Comparison of ENCODE assay signal across 7 mouse cellular contexts in the genomic region with DNA sequence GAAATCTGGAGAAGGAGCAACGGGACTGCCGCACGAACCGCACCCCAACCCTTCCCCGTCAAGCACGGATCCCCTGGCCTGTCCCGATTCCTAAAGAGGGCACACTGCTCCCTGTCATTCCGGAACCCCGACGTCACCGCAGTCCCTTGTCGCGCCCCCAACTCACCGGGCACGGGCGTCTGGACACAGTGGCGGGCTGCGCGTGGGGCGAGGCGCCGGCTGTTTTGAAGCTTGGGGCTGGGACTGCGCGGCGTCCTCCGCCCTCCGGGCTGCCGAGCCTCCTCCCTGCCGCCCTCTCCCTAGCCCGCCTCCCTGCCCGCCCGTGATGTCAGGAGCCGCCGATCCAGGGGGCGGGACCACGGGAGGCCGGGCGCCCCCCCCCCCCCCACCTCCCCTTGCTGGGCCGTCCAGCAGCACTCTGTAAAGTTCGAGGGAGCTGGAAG. TPM values are rescaled to one million over a fixed set of nuclear protein-coding genes. Genes with fewer than 3 reads are reported as not detected.
DNase-seq lines count a peak whose midpoint lies in the region; ATAC-seq lines count a peak whose summit lies in the region.

A gene (minus strand): TSS at position 323 of the 443 bp plus-strand sequence.

- H3K4me2 ChIP-seq in embryonic facial prominence, embryonic 11.5 days (ENCODE audit: low read depth, low read length), result peak within 1 kb of the TSS; percentile 86
- peak within 1 kb of the TSS; percentile 93 for H3K4me2 ChIP-seq in kidney, embryonic 15.5 days
- H3K4me2 ChIP-seq in liver, embryonic 13.5 days, result peak within 1 kb of the TSS; percentile 59
- peak within 1 kb of the TSS; percentile 91 for H3K4me2 ChIP-seq in neural tube, embryonic 12.5 days (replicated peaks)

- H3K9me3 ChIP-seq in embryonic facial prominence, embryonic 11.5 days (replicated peaks; ENCODE audit: control insufficient read depth, low read length), result no peaks in the 10 kb centered on the region
- no peaks in the 10 kb centered on the region for H3K9me3 ChIP-seq in heart, embryonic 10.5 days
- no peaks in the 10 kb centered on the region for H3K9me3 ChIP-seq in kidney, embryonic 15.5 days (replicated peaks)
- H3K9me3 ChIP-seq in liver, embryonic 13.5 days (replicated peaks), result no peaks in the 10 kb centered on the region
- no peaks in the 10 kb centered on the region for H3K9me3 ChIP-seq in neural tube, embryonic 12.5 days

- no peaks in the 10 kb centered on the region for H3K27me3 ChIP-seq in embryonic facial prominence, embryonic 11.5 days (ENCODE audit: control insufficient read depth, insufficient read depth, low read length)
- peaks cover 16% of the 10 kb centered on the region; the same call in 1 of the 2 replicates for H3K27me3 ChIP-seq in heart, embryonic 10.5 days (ENCODE audit: insufficient read depth, poor library complexity, severe bottlenecking)
- peaks cover 10% of the 10 kb centered on the region; the same call in 1 of the 2 replicates for H3K27me3 ChIP-seq in kidney, embryonic 15.5 days
- peaks cover 28% of the 10 kb centered on the region for H3K27me3 ChIP-seq in liver, embryonic 13.5 days
- H3K27me3 ChIP-seq in neural tube, embryonic 12.5 days (replicated peaks), result peaks cover 6% of the 10 kb centered on the region

- 0% methylated on average over 24 of the region's 40 CpGs for WGBS in embryonic facial prominence, embryonic 11.5 days
- WGBS in heart, embryonic 10.5 days, result under 1% methylated on average over 35 of the region's 40 CpGs
- 1% methylated on average over 36 of the region's 40 CpGs for WGBS in kidney, embryonic 15.5 days
- 1% methylated on average over 38 of the region's 40 CpGs for WGBS in liver, embryonic 13.5 days (ENCODE audit: insufficient replicate concordance)
- WGBS in neural tube, embryonic 12.5 days, result under 1% methylated on average over 40 of the region's 40 CpGs

- peak; percentile 78 for DNase-seq in adrenal gland, adult 2 months
- DNase-seq in embryonic facial prominence, embryonic 11.5 days (ENCODE audit: low spot score), result peak; percentile 69
- DNase-seq in heart, embryonic 10.5 days (ENCODE audit: low spot score), result peak; percentile 85
- DNase-seq in liver, embryonic 13.5 days, result no peak
- DNase-seq in urinary bladder, postnatal 4 days (ENCODE audit: low spot score in 2 of 2), result peak; percentile 66 to 73

- H3K9ac ChIP-seq in embryonic facial prominence, embryonic 11.5 days (replicated peaks; ENCODE audit: low read length), result peak within 1 kb of the TSS; percentile 53
- peak within 1 kb of the TSS; percentile 59 for H3K9ac ChIP-seq in kidney, embryonic 15.5 days
- H3K9ac ChIP-seq in liver, embryonic 13.5 days, result peak within 1 kb of the TSS; percentile 53
- H3K9ac ChIP-seq in neural tube, embryonic 12.5 days, result peak within 1 kb of the TSS; percentile 48

- H3K4me1 ChIP-seq in embryonic facial prominence, embryonic 11.5 days (ENCODE audit: control insufficient read depth, insufficient read depth, low read length), result 0 out of 2 replicates have a peak, but pooled peaks cover 3% of the 10 kb centered on the region
- peaks cover 38% of the 10 kb centered on the region for H3K4me1 ChIP-seq in heart, embryonic 10.5 days
- peaks cover 12% of the 10 kb centered on the region for H3K4me1 ChIP-seq in kidney, embryonic 15.5 days
- H3K4me1 ChIP-seq in liver, embryonic 13.5 days (replicated peaks), result peaks cover 2% of the 10 kb centered on the region
- H3K4me1 ChIP-seq in neural tube, embryonic 12.5 days, result peaks cover 8% of the 10 kb centered on the region; the same call in 1 of the 2 replicates

- H3K27ac ChIP-seq in embryonic facial prominence, embryonic 11.5 days (replicated peaks; ENCODE audit: low read depth, low read length), result no peak within 1 kb of the TSS
- H3K27ac ChIP-seq in heart, embryonic 10.5 days, result peak within 1 kb of the TSS; percentile 90
- no peak within 1 kb of the TSS for H3K27ac ChIP-seq in kidney, embryonic 15.5 days
- no peak within 1 kb of the TSS for H3K27ac ChIP-seq in liver, embryonic 13.5 days
- no peak within 1 kb of the TSS for H3K27ac ChIP-seq in neural tube, embryonic 12.5 days

- H3K36me3 ChIP-seq in embryonic facial prominence, embryonic 11.5 days (replicated peaks; ENCODE audit: control insufficient read depth, insufficient read depth, low read depth, low read length), result no peaks in the 10 kb centered on the region
- H3K36me3 ChIP-seq in heart, embryonic 10.5 days, result no peaks in the 10 kb centered on the region
- H3K36me3 ChIP-seq in kidney, embryonic 15.5 days, result no peaks in the 10 kb centered on the region
- H3K36me3 ChIP-seq in liver, embryonic 13.5 days, result no peaks in the 10 kb centered on the region
- H3K36me3 ChIP-seq in neural tube, embryonic 12.5 days, result no peaks in the 10 kb centered on the region

- peak; percentile 85 for ATAC-seq in embryonic facial prominence, embryonic 11.5 days (replicated peaks; ENCODE audit: insufficient number of reproducible peaks, low FRiP score, low TSS enrichment, low read depth)
- ATAC-seq in kidney, embryonic 15.5 days (replicated peaks; ENCODE audit: low FRiP score), result peak; percentile 91
- peak; percentile 54 for ATAC-seq in liver, embryonic 13.5 days (ENCODE audit: low read depth)
- ATAC-seq in neural tube, embryonic 12.5 days (ENCODE audit: low FRiP score, low read depth), result peak; percentile 70

- H3K4me3 ChIP-seq in embryonic facial prominence, embryonic 11.5 days (ENCODE audit: low read depth, low read length), result peak within 1 kb of the TSS; percentile 46
- H3K4me3 ChIP-seq in heart, embryonic 10.5 days, result peak within 1 kb of the TSS; percentile 74
- peak within 1 kb of the TSS; percentile 61 for H3K4me3 ChIP-seq in kidney, embryonic 15.5 days (replicated peaks)
- H3K4me3 ChIP-seq in liver, embryonic 13.5 days (replicated peaks), result peak within 1 kb of the TSS; percentile 47
- peak within 1 kb of the TSS; percentile 44 for H3K4me3 ChIP-seq in neural tube, embryonic 12.5 days

RNA-seq across cellular contexts. Expression of the gene that starts here (rescaled TPM):
- total RNA-seq in adrenal gland, adult 2 months (2021), result 1 to 10 TPM; 6.0 to 8.5 TPM
- polyA plus RNA-seq in adrenal gland, adult 2 months (2012; rRNA removed), result 5.9 and 7.5 TPM in 2 replicates
- 4.8 and 5.0 TPM in 2 replicates for polyA plus RNA-seq in embryonic facial prominence, embryonic 11.5 days (2014; fragmentation: Nextera tagmentation; extraction: Ambion mirVana)
- 22.3 and 25.5 TPM in 2 replicates for polyA plus RNA-seq in heart, embryonic 10.5 days (2016; fragmentation: Nextera tagmentation; extraction: Ambion mirVana)
- polyA plus RNA-seq in kidney, embryonic 15.5 days (2015; fragmentation: Nextera tagmentation; extraction: Ambion mirVana), result 18.5 and 19.6 TPM in 2 replicates
- polyA plus RNA-seq in liver, embryonic 13.5 days (2015; fragmentation: Nextera tagmentation; extraction: Ambion mirVana), result 4.4 and 5.5 TPM in 2 replicates
- 2.5 TPM in 2 replicates for polyA plus RNA-seq in neural tube, embryonic 12.5 days (2016; fragmentation: Nextera tagmentation; extraction: Ambion mirVana)
